Mouse (Mus musculus) heart, embryonic 13.5 days (tissue): ENCODE data around the gene Gas2l1. TPM values are rescaled to one million over a fixed set of nuclear protein-coding genes. Genes with fewer than 3 reads are reported as not detected.
A peak's percentile ranks its signal among the peaks of the same experiment; 100 is the strongest.

Source experiments
- ATAC-seq: fragments of 200-750 bp; cut with Nextera tagmentation; 2 replicates; pipeline ENCODE4 v1.8.0; 2017; ENCODE audit warnings: moderate TSS enrichment; ENCODE audit not compliant: insufficient number of reproducible peaks, low FRiP score, low TSS enrichment; ENCODE audit errors: extremely low read depth
- H3K27ac ChIP-seq: fragments of 300-500 bp; sonication (generic); replicated peaks from 2 replicates; pipeline ENCODE4 v1.5.1; 2015; ENCODE audit warnings: moderate library complexity, mild to moderate bottlenecking, inconsistent platforms
- H3K27me3 ChIP-seq: fragments of 300-500 bp; sonication (generic); replicated peaks from 2 replicates; pipeline ENCODE4 v1.6.1; 2015; ENCODE audit warnings: mild to moderate bottlenecking, inconsistent platforms
- H3K36me3 ChIP-seq: fragments of 300-500 bp; sonication (generic); 2 replicates; pipeline ENCODE4 v1.6.1; 2015; ENCODE audit warnings: mild to moderate bottlenecking, inconsistent platforms
- H3K4me1 ChIP-seq: fragments of 300-500 bp; sonication (generic); 2 replicates; pipeline ENCODE4 v1.6.1; 2015; ENCODE audit warnings: inconsistent platforms
- H3K4me2 ChIP-seq: fragments of 300-500 bp; sonication (generic); 2 replicates; pipeline ENCODE4 v1.6.1; 2015; ENCODE audit warnings: inconsistent platforms, mild to moderate bottlenecking, moderate library complexity
- H3K4me3 ChIP-seq: fragments of 300-500 bp; sonication (generic); 2 replicates; pipeline ENCODE4 v1.5.1; 2015; ENCODE audit warnings: moderate library complexity, mild to moderate bottlenecking, inconsistent platforms
- H3K9ac ChIP-seq: fragments of 300-500 bp; sonication (generic); 2 replicates; pipeline ENCODE4 v1.6.1; 2015; ENCODE audit warnings: inconsistent platforms, mild to moderate bottlenecking, moderate library complexity
- H3K9me3 ChIP-seq: fragments of 300-500 bp; sonication (generic); 2 replicates; pipeline ENCODE4 v1.6.1; 2016; ENCODE audit warnings: inconsistent platforms
- WGBS: fragments of 180-500 bp; shearing (Covaris S2); methylation state at CpG from one replicate; pipeline ENCODE4 v1.1.7; 2015; ENCODE audit warnings: mixed read lengths; 5-methylcytosine and 5-hydroxymethylcytosine counted together
- polyA plus RNA-seq: library from polyadenylated mRNA; unstranded; fragments of >200 nt; fragmentation: Nextera tagmentation; extraction: Ambion mirVana; gene quantifications from 2 replicates; pipeline ENCODE4 v1.2.1, GENCODE M21; 2015

The Gas2l1 gene
- polyA plus RNA-seq, 1 experiment from 2014 or later, result 21.0 TPM

DNA sequence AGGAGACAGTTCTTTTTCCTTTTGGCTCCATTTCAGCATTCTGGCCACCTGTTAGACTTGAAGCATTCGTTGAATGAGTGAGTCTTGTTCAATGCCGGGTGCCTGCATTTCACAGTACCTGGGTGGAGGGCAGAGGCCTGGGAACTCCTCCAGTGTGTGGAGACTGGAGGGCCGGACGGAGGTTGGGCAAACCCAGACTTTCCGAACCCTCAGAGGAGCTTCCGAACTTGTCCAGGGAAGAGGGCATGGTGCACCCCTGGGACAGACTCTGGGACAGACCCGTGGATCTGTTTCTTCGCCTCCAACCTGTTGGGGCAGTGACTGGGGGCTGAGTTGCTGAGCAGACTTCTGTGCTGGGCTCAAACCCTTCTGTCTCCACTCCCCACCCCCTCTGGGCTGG lies 8.1 kb downstream of the Gas2l1 start:
- H3K4me2 ChIP-seq, result no peak overlapping the region
- peaks cover 41% of the 10 kb centered on the region for H3K4me1 ChIP-seq
- H3K27ac ChIP-seq, result no peak overlapping the region
- no peaks in the 10 kb centered on the region for H3K9me3 ChIP-seq
- ATAC-seq, result no peak
- peaks cover 9% of the 10 kb centered on the region for H3K36me3 ChIP-seq
- H3K4me3 ChIP-seq, result no peak overlapping the region
- H3K27me3 ChIP-seq, result peaks cover 73% of the 10 kb centered on the region
- no peak overlapping the region for H3K9ac ChIP-seq
- 59% methylated on average over 8 of the region's 8 CpGs for WGBS

DNA sequence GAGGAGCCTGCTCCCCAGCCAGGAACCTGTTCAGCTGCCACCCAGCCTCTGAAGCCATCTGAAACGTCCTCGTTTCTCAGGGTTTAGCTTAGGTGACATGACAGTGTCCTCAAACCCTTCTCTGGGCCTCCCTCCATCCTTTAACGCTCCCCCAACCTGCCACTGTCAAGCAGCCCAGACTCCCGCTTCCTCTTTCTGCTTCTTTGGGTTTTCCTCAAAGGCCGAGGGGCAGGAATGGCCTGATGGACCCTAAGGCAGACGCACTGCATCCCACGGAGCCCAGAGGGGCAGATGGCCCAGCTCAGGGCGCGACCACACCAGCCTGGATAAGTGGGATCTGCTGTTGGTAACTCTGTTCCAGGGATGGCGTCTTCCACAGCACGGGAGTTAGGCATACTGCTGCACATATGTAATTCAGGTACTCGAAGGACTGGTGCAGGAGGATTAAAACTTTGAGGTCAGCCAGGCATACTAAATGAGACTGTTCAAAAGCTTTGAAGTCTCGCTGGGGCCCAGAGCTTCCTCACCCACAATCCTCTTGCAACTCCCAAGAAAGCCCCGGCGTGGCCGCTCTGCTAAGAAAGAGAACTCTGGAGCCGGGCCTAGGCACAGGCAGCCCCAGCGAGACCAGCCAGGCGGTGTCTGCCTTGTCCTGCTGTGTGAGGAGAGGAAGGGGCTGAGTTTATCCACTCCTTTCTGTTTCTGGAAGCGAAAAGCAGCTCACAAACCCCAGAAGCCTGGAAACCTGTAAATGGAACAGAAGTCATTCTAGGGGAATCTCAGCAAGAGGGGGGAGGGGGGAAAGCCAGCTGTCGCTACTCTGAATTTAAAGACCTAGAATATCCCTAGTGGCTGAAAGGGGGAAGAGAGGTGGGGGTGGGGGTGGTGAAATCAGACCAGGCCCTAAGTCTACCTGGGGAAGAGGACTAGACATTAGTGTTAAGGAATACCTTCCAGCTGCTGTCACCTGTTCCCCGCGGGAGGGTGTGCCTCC lies 8.9 kb downstream of the Gas2l1 start:
- Histone ChIP-seq H3K9ac (no peak overlapping the region), H3K4me3 (no peak overlapping the region), H3K27ac (no peak overlapping the region), H3K4me1 (peaks cover 33% of the 10 kb centered on the region), H3K27me3 (peaks cover 64% of the 10 kb centered on the region), H3K9me3 (no peaks in the 10 kb centered on the region), H3K4me2 (no peak overlapping the region), H3K36me3 (peaks cover 9% of the 10 kb centered on the region)
- WGBS, result 55% methylated on average over 23 of the region's 23 CpGs
- no peak for ATAC-seq

GRCm38 (mm10) chr11:5054874-5055273 lies 10.3 kb downstream of the Gas2l1 start:
- no peak for ATAC-seq
- Histone ChIP-seq H3K4me1 (peaks cover 28% of the 10 kb centered on the region), H3K9me3 (no peaks in the 10 kb centered on the region), H3K27me3 (peaks cover 54% of the 10 kb centered on the region), H3K9ac (no peak overlapping the region), H3K27ac (no peak overlapping the region), H3K4me2 (no peak overlapping the region), H3K4me3 (no peak overlapping the region), H3K36me3 (no peaks in the 10 kb centered on the region)
- WGBS, result 58% methylated on average over 6 of the region's 6 CpGs

GRCm38 (mm10) chr11:5054151-5054550 lies 11.0 kb downstream of the Gas2l1 start:
- no peak overlapping the region for H3K4me2 ChIP-seq
- no peak for ATAC-seq
- peaks cover 21% of the 10 kb centered on the region for H3K4me1 ChIP-seq
- no peak overlapping the region for H3K27ac ChIP-seq
- H3K4me3 ChIP-seq, result no peak overlapping the region
- H3K36me3 ChIP-seq, result no peaks in the 10 kb centered on the region
- WGBS, result 79% methylated on average over 14 of the region's 14 CpGs
- H3K9ac ChIP-seq, result no peak overlapping the region
- H3K9me3 ChIP-seq, result no peaks in the 10 kb centered on the region
- H3K27me3 ChIP-seq, result peaks cover 51% of the 10 kb centered on the region

GRCm38 (mm10) chr11:5052200-5052854 lies 12.8 kb downstream of the Gas2l1 start:
- Histone ChIP-seq H3K9ac (no peak overlapping the region), H3K4me3 (no peak overlapping the region), H3K27ac (no peak overlapping the region), H3K36me3 (no peaks in the 10 kb centered on the region), H3K4me1 (peaks cover 5% of the 10 kb centered on the region; the same call in 1 of the 2 replicates), H3K9me3 (no peaks in the 10 kb centered on the region), H3K27me3 (peaks cover 32% of the 10 kb centered on the region), H3K4me2 (no peak overlapping the region)
- WGBS, result 65% methylated on average over 10 of the region's 10 CpGs
- no peak for ATAC-seq

- Histone ChIP-seq H3K9ac (no peak overlapping the region), H3K4me2 (no peak overlapping the region), H3K27ac (no peak overlapping the region), H3K4me1 (no peaks in the 10 kb centered on the region), H3K36me3 (no peaks in the 10 kb centered on the region), H3K4me3 (no peak overlapping the region), H3K9me3 (no peaks in the 10 kb centered on the region), H3K27me3 (peaks cover 25% of the 10 kb centered on the region)
- no peak for ATAC-seq
- WGBS, result 79% methylated on average over 10 of the region's 10 CpGs
Measured at GRCm38 (mm10) chr11:5051629-5052028, 13.5 kb downstream of the Gas2l1 start.

DNA sequence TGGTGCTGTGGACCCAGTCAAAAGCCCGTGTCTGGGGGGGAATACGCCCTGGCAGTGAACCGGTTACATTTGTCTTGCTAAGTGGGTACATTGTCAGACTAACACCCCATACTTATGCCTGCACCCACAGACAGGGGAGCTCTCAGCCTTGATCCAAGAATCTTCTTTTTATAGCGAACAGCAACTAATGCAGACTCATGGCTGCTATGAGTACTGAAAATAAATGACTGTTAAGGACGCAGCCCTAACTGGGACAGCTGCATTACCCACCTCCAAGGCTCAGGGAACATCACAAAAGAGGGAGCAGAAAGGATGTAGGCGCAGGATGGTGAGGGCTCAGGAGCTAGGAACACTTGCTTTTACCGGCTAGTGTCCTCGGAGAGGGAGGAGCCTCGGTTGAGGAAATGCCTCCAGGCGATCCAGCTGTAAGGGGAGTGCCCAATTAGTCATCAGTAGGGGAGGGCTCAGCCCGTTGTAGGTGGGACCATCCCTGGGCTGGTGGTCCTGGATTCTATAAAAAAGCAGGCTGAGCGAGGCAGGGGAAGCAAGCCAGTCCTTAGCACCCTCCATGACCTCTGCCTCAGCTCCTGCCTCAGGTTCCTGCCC lies 18.7 kb downstream of the Gas2l1 start:
- Histone ChIP-seq H3K4me3 (no peak overlapping the region), H3K36me3 (peaks cover 15% of the 10 kb centered on the region), H3K4me2 (no peak overlapping the region), H3K9me3 (no peaks in the 10 kb centered on the region), H3K4me1 (peaks cover 5% of the 10 kb centered on the region), H3K27ac (no peak overlapping the region), H3K27me3 (peaks cover 7% of the 10 kb centered on the region), H3K9ac (no peak overlapping the region)
- 41% methylated on average over 12 of the region's 12 CpGs for WGBS
- ATAC-seq, result no peak

GRCm38 (mm10) chr11:5042645-5043381 lies 22.3 kb downstream of the Gas2l1 start:
- H3K9ac ChIP-seq, result no peak overlapping the region
- H3K9me3 ChIP-seq, result no peaks in the 10 kb centered on the region
- no peak overlapping the region for H3K4me2 ChIP-seq
- 82% methylated on average over 8 of the region's 8 CpGs for WGBS
- no peak for ATAC-seq
- H3K27ac ChIP-seq, result no peak overlapping the region
- H3K36me3 ChIP-seq, result peaks cover 51% of the 10 kb centered on the region
- peaks cover 15% of the 10 kb centered on the region for H3K4me1 ChIP-seq
- H3K27me3 ChIP-seq, result no peaks in the 10 kb centered on the region
- H3K4me3 ChIP-seq, result no peak overlapping the region

DNA sequence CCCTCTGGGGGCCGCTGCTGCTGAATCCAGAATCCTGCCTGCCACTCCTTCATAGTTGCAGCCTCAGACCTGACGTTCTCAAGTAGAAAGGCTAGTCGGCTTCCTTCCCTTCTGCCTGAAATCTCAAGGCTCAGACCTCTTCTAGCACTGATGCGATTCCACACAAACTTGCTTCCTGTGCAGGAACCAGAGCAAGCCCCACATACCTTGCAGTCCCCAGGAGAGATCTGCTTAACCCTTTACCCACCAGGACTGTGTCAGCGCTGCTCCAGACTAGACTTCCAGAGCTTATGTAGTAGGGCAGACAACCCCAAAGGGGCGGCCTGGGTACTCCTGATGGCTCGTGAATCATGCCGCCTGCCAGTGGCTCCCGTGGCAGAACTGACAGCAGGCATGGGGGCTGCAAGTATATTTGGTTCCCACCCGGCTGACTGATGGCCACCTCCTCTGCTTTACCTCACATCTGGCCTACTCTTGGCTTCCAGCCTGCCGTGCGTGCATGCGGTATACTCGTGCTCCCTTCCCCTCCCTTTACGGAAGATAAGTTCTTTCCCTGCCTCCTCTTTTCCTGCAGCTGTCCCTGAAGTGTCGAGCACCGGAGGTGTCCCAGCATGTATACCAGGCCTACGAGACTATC lies 23.9 kb downstream of the Gas2l1 start:
- Histone ChIP-seq H3K27ac (peak overlapping the region; percentile 29; the same call in 1 of the 2 replicates), H3K4me1 (peaks cover 15% of the 10 kb centered on the region), H3K36me3 (peaks cover 67% of the 10 kb centered on the region), H3K27me3 (no peaks in the 10 kb centered on the region), H3K4me3 (no peak overlapping the region), H3K9ac (no peak overlapping the region; the same call in 1 of the 2 replicates), H3K9me3 (no peaks in the 10 kb centered on the region), H3K4me2 (no peak overlapping the region)
- 49% methylated on average over 18 of the region's 18 CpGs for WGBS
- no peak; the same call in 1 of the 2 replicates for ATAC-seq

DNA sequence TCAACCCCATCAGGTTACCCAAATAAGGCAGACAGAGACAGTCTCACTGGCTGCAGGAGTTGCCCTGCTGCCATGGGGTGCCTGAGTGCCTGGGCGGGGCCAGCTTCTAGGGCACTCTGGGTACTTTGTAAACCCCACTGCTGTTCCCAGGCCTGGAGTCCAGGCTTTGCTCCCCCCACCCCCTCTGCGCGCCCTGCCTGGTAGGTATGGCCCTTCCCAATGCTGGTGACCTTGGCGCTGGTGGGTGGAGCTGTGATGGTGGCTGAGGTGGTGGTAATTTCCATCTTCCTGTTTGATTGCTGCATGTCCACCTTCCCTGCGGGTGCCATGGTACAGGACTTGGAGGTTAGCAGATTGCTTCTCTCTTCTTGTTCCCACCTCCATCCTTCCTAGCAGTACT lies 24.5 kb downstream of the Gas2l1 start:
- Histone ChIP-seq H3K4me3 (no peak overlapping the region), H3K27ac (no peak overlapping the region), H3K27me3 (no peaks in the 10 kb centered on the region), H3K9ac (no peak overlapping the region), H3K9me3 (no peaks in the 10 kb centered on the region), H3K36me3 (peaks cover 73% of the 10 kb centered on the region), H3K4me2 (no peak overlapping the region), H3K4me1 (peaks cover 15% of the 10 kb centered on the region)
- WGBS, result 93% methylated on average over 5 of the region's 5 CpGs
- ATAC-seq, result no peak
